Mouse (Mus musculus): Measurements from ENCODE around the gene Pnmal2.

GRCm38 (mm10) chr7:16968414-16968813 lies 23.9 kb downstream of the Pnmal2 start:
- TF ChIP-seq CTCF (IDR thresholded peaks at IDR 0.05; ENCODE audit: low read depth) = no peak
- no peak for TF ChIP-seq EP300 (optimal IDR thresholded peaks at IDR 0.05)

Measured in stomach, postnatal 0 days (tissue).